Mouse (Mus musculus) spleen, adult 18-20 months (tissue): ENCODE measurements around the gene Rubcnl.

Source experiments
- DNase-seq, 2 experiments: peaks; one replicate each; pipeline ENCODE4 v3.0.0; 2022; ENCODE audit warnings: mixed read lengths in 2 of 2

Rubcnl gene

GRCm38 (mm10) chr14:75017877-75018825 is 2.3 kb downstream of the Rubcnl start:
- peak in 1 of 2 experiments; percentile 47 for DNase-seq

- no peak for DNase-seq
Measured at GRCm38 (mm10) chr14:75018829-75019228, 3.0 kb downstream of the Rubcnl start.

- no peak for DNase-seq
Measured at GRCm38 (mm10) chr14:75020581-75021253, 4.9 kb downstream of the Rubcnl start.

- DNase-seq, result peak; percentile 58 to 69
Measured at GRCm38 (mm10) chr14:75022522-75022921, 6.7 kb downstream of the Rubcnl start.

GRCm38 (mm10) chr14:75024793-75025710 is 9.2 kb downstream of the Rubcnl start:
- no peak for DNase-seq

GRCm38 (mm10) chr14:75030764-75031163 is 14.9 kb downstream of the Rubcnl start:
- DNase-seq, result no peak

GRCm38 (mm10) chr14:75031999-75032575 is 16.3 kb downstream of the Rubcnl start:
- peak in 1 of 2 experiments; percentile 41 for DNase-seq

GRCm38 (mm10) chr14:75032742-75033141 is 16.9 kb downstream of the Rubcnl start:
- no peak for DNase-seq

- DNase-seq, result peak; percentile 45 to 48
Measured at GRCm38 (mm10) chr14:75034240-75034639, 18.4 kb downstream of the Rubcnl start.

- DNase-seq, result no peak
Measured at GRCm38 (mm10) chr14:75035431-75035830, 19.6 kb downstream of the Rubcnl start.

GRCm38 (mm10) chr14:75045184-75045583 is 29.4 kb downstream of the Rubcnl start:
- no peak for DNase-seq

- DNase-seq, result no peak
Measured at GRCm38 (mm10) chr14:75052451-75052850, 36.6 kb downstream of the Rubcnl start.

GRCm38 (mm10) chr14:75054455-75055343 is 38.9 kb downstream of the Rubcnl start:
- no peak for DNase-seq

- DNase-seq, result peak in 1 of 2 experiments; percentile 28
Measured at GRCm38 (mm10) chr14:75056861-75057431, 41.1 kb downstream of the Rubcnl start.

- DNase-seq, result no peak
Measured at GRCm38 (mm10) chr14:75060562-75060961, 44.7 kb downstream of the Rubcnl start.

GRCm38 (mm10) chr14:75063936-75064335 is 48.1 kb downstream of the Rubcnl start:
- DNase-seq, result no peak

- peak; percentile 29 to 33 for DNase-seq
Measured at GRCm38 (mm10) chr14:75064520-75064919, 48.7 kb downstream of the Rubcnl start.

GRCm38 (mm10) chr14:75065211-75065610 is 49.4 kb downstream of the Rubcnl start:
- no peak for DNase-seq

GRCm38 (mm10) chr14:75068430-75069112 is 52.7 kb downstream of the Rubcnl start:
- DNase-seq, result peak; percentile 31 to 38

GRCm38 (mm10) chr14:75069356-75069979 is 53.6 kb downstream of the Rubcnl start:
- peak; percentile 43 for DNase-seq
